Mouse (Mus musculus) lung, postnatal 0 days (tissue): ENCODE measurements at regions not wholly inside any gene's neighbourhood (a gene's known extent, or its start where the extent isn't known, plus 50 kb on each side); places are given as distances from the start of the nearest gene placed in this dataset.
"Not testable (repeated sequence)": the region's sequence is repeated elsewhere in the genome, so short reads cannot be mapped to it uniquely, and the experiment has no call there.

Experiments
- CTCF ChIP-seq: IDR thresholded peaks from 2 replicates; pipeline ENCODE4 v1.5.1; 2016; ENCODE audit warnings: antibody characterized with exemption, mild to moderate bottlenecking
- EP300 ChIP-seq: IDR thresholded peaks from 2 replicates; pipeline ENCODE4 v1.6.1; 2016; ENCODE audit warnings: antibody characterized with exemption, mild to moderate bottlenecking, control low read depth

- not testable (repeated sequence) for TF ChIP-seq EP300, CTCF
Measured at GRCm38 (mm10) chr8:51553118-51553517, 1958.4 kb upstream of the Aga start.
